Mouse (Mus musculus): ENCODE data around the gene Rps12-ps3. TPM values are rescaled to one million over a fixed set of nuclear protein-coding genes. Genes with fewer than 3 reads are reported as not detected.

Rps12-ps3 gene
- polyA plus RNA-seq, 1 experiment from 2014 or later, result 4.9 TPM

Other genes starting within 250 kb of the Rps12-ps3 start
- gene Shtn1, start 246.2 kb upstream of the Rps12-ps3 start, polyA plus RNA-seq (2016; fragmentation: Nextera tagmentation; extraction: Ambion mirVana), result 10.2 and 12.9 TPM in 2 replicates
- 0.19 TPM in 1 of 2 replicates, not detected in the other for gene Vax1, start 152.2 kb upstream of the Rps12-ps3 start, polyA plus RNA-seq (2016; fragmentation: Nextera tagmentation; extraction: Ambion mirVana)
- gene Kcnk18, start 103.1 kb upstream of the Rps12-ps3 start, polyA plus RNA-seq (2016; fragmentation: Nextera tagmentation; extraction: Ambion mirVana), result not detected in 2 replicates
- gene Slc18a2, start 61.4 kb upstream of the Rps12-ps3 start, polyA plus RNA-seq (2016; fragmentation: Nextera tagmentation; extraction: Ambion mirVana), result 9.7 and 11.0 TPM in 2 replicates
- 13.8 and 15.2 TPM in 2 replicates for gene Pdzd8, start 23.5 kb downstream of the Rps12-ps3 start, polyA plus RNA-seq (2016; fragmentation: Nextera tagmentation; extraction: Ambion mirVana)
- 0.54 and 2.1 TPM in 2 replicates for gene Emx2, start 136.1 kb downstream of the Rps12-ps3 start, polyA plus RNA-seq (2016; fragmentation: Nextera tagmentation; extraction: Ambion mirVana)